Mouse (Mus musculus) right cerebral cortex, postnatal 4 days (tissue): ENCODE data around the gene Gar1.

Experiments used
- DNase-seq: peaks from one replicate; pipeline ENCODE4 v3.0.0-alpha.2; 2022

The Gar1 gene

DNA sequence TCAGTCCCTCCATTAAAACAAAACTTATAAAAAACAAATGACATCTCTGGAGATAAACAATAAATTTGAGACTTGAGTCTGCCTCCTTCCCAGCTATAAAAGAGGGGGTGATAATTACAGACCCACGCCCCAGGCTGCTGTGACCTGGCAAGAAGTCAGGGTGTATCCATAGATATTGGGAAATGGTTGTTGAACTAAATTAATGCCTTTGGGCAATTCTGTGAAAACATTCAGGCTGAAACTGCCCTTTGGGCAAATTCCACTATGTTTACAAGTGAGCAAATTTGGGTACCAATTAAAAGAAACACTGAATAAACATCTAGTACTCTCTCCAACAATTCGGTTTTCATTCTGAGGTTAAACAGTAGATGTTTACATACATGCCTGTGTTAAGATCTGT lies 32.2 kb downstream of the Gar1 start:
- DNase-seq: no peak

DNA sequence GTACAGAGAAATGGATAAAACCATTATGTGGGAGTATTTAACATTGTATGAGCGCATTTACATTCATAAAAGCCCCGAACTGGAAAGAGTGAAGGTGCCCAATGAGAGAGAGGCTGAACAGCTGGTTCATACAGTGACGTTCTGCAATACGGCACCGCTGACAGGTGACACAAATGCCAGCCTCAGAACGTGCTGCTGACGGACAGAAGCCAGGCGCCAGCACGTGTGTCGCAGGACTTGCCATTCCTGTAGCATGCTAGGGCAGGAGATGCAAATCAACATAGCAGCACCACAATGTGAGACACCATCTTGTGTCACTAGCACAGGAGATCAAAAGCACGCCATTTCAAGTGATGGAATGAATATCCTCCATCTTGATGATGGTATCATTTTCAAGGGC lies 32.6 kb downstream of the Gar1 start:
- no peak for DNase-seq

DNA sequence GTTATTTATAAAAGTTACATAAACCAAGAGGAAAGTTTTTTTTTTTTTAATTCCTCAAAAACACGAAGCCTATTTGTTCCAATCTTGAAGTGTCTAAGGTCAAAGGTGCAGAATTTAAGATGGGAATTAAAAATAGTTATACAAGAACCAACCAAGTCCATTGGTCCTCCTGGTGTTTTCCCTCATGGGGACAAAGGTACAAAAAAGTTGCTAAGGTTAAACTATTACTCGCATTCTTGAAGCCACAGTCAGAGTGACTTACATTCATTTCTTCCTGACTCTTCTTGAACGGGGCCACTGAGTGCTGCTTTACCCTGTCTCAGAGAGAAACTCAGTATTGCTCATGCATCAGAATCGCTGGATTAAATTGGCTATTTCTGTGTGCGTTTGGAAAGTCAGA lies 33.9 kb downstream of the Gar1 start:
- no peak for DNase-seq

DNA sequence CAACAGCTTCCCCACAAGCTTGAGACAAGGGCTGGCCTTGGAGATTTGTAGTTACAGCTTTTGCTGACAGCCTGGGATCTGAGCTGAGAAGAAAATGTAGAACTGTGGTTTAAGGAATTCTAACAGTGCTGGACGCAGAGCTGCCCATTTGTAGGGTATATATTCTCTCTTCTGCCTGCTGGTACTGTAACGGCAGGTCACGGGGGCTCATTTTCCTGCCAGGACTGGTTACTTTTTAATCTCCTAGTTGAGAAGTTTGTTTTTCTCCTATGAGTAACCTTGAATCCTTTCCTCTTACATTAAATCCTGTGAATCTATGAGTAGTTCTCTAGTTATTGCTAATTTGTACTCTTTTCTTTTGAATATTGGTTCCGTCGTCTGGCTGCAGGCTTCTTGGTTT lies 37.4 kb downstream of the Gar1 start:
- no peak for DNase-seq

DNA sequence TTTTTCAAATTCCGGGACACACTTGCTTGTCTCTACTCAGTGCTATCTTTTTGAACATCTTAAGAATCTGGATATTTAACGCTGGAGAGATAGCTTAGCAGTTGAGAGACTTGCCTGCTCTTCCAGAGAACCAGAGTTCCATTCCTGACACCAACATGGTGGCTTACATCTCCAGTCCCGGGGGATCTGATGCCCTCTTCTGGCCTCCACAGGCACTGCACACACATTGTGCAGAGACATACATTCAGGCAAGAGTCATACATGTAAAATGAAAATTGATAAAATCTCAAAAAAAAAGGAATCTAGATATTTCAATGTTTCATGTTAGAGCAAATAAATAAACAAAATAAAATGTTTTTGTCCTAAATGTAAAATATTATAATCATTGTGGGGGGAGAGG lies 48.5 kb downstream of the Gar1 start:
- no peak for DNase-seq

DNA sequence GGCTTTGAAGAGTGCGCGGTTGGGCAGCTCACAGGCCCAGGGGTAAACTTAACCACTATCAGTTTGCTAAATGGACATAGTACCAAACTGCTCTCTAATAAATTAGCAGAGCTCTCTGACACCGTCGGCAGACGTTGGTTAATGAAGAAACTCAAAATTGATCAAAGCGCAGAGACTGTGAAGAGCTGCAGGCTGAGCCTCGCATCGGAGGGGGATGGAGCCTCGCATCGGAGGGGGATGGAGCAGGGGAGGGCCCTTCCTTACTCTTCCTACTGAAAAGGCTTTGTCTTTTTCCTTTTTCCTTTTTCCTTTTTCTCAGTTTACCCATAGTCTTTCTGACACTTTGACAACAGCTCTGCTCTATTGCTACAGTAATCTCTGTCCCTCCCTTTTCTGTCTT lies 49.8 kb downstream of the Gar1 start:
- no peak for DNase-seq
